Mouse (Mus musculus) stomach, postnatal 0 days (tissue): ENCODE data around the gene Cux2. TPM values are rescaled to one million over a fixed set of nuclear protein-coding genes. Genes with fewer than 3 reads are reported as not detected.

Experiments
- ATAC-seq: fragments of 200-750 bp; cut with Nextera tagmentation; 2 replicates; pipeline ENCODE4 v1.8.0; 2017; ENCODE audit not compliant: low FRiP score, low TSS enrichment
- DNase-seq: peaks from one replicate; pipeline ENCODE4 v3.0.0-alpha.2; 2016; ENCODE audit warnings: low spot score
- H3K27ac ChIP-seq: fragments of 300-500 bp; sonication (generic); replicated peaks from 2 replicates; pipeline ENCODE4 v1.5.1; 2014; ENCODE audit warnings: mild to moderate bottlenecking, control low read depth
- H3K27me3 ChIP-seq: fragments of 300-500 bp; sonication (generic); 2 replicates; pipeline ENCODE4 v1.6.1; 2014; ENCODE audit warnings: low read length; ENCODE audit not compliant: control insufficient read depth, insufficient read depth
- H3K36me3 ChIP-seq: fragments of 300-500 bp; sonication (generic); 2 replicates; pipeline ENCODE4 v1.6.1; 2014; ENCODE audit warnings: low read length, mixed read lengths; ENCODE audit not compliant: control insufficient read depth, insufficient read depth
- H3K4me1 ChIP-seq: fragments of 300-500 bp; sonication (generic); replicated peaks from 2 replicates; pipeline ENCODE4 v1.6.1; 2014; ENCODE audit warnings: antibody characterized with exemption; ENCODE audit not compliant: control insufficient read depth, insufficient read depth
- H3K4me2 ChIP-seq: fragments of 300-500 bp; sonication (generic); replicated peaks from 2 replicates; pipeline ENCODE4 v1.6.1; 2014; ENCODE audit warnings: low read depth, mild to moderate bottlenecking, control low read depth, moderate library complexity
- H3K4me3 ChIP-seq: fragments of 300-500 bp; sonication (generic); 2 replicates; pipeline ENCODE4 v1.5.1; 2014; ENCODE audit warnings: low read depth, low read length, control low read depth
- H3K9ac ChIP-seq: fragments of 300-500 bp; sonication (generic); 2 replicates; pipeline ENCODE4 v1.6.1; 2014; ENCODE audit warnings: mild to moderate bottlenecking, low read length, control low read depth, mixed read lengths
- H3K9me3 ChIP-seq: fragments of 300-500 bp; sonication (generic); 2 replicates; pipeline ENCODE4 v1.6.1; 2016; ENCODE audit warnings: low read length; ENCODE audit not compliant: control insufficient read depth
- CTCF ChIP-seq: IDR thresholded peaks from 2 replicates; pipeline ENCODE4 v1.5.1; 2016; ENCODE audit warnings: antibody characterized with exemption, low read depth, mild to moderate bottlenecking, moderate library complexity
- EP300 ChIP-seq: optimal IDR thresholded peaks from 2 replicates; pipeline ENCODE3; 2016; ENCODE audit warnings: antibody characterized with exemption
- WGBS: fragments of 180-500 bp; shearing (Covaris S2); extraction: QIAGEN DNeasy Blood & Tissue Kit; methylation state at CpG from one replicate; pipeline ENCODE4 v1.1.7; 2014; 5-methylcytosine and 5-hydroxymethylcytosine counted together
- polyA plus RNA-seq: library from polyadenylated mRNA; unstranded; fragments of >200 nt; fragmentation: Nextera tagmentation; extraction: Ambion mirVana; gene quantifications from 2 replicates; pipeline ENCODE4 v1.2.1, GENCODE M21; 2015

The Cux2 gene
- polyA plus RNA-seq, 1 experiment from 2014 or later, result 1.2 TPM

- no peak for DNase-seq
- no peak for TF ChIP-seq CTCF
- no peak for TF ChIP-seq EP300
- WGBS, result 68% methylated on average over 11 of the region's 11 CpGs
- Histone ChIP-seq H3K9me3 (no peaks in the 10 kb centered on the region), H3K4me1 (peaks cover 7% of the 10 kb centered on the region), H3K4me2 (no peak overlapping the region), H3K27ac (no peak overlapping the region), H3K36me3 (no peaks in the 10 kb centered on the region), H3K4me3 (no peak overlapping the region), H3K27me3 (no peaks in the 10 kb centered on the region), H3K9ac (no peak overlapping the region)
- ATAC-seq, result no peak
These were observed 203.6 kb downstream of the Cux2 start for GRCm38 (mm10) chr5:121846322-121846721.

DNA sequence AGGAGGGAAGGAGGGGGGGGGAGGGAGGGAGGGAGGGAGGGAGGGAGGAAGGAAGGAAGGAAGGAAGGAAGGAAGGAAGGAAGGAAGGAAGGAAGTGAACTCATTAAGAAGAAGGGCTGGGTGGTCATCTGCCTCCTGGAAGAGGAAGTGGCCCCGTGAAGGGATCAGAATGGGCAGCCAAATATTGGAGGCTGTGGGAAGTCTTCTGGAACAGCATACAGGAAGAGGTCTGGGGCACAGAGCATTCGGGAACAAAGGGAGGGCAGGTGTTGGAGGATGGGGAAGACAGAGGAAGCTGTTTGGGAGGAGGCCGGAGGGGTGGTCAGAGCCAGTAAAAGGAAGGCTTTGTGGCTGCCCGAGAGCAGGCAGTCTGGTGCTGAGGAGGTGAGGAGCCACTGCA lies 204.5 kb downstream of the Cux2 start:
- 33% methylated on average over 4 of the region's 4 CpGs for WGBS
- H3K27me3 ChIP-seq, result no peaks in the 10 kb centered on the region
- no peak overlapping the region for H3K27ac ChIP-seq
- ATAC-seq, result no peak
- H3K36me3 ChIP-seq, result no peaks in the 10 kb centered on the region
- H3K4me2 ChIP-seq, result no peak overlapping the region
- H3K9ac ChIP-seq, result no peak overlapping the region
- H3K4me1 ChIP-seq, result peaks cover 7% of the 10 kb centered on the region
- H3K9me3 ChIP-seq, result no peaks in the 10 kb centered on the region
- DNase-seq, result no peak
- no peak overlapping the region for H3K4me3 ChIP-seq
- no peak for TF ChIP-seq EP300
- TF ChIP-seq CTCF, result no peak

- DNase-seq (peak; percentile 57), ATAC-seq (peak; percentile 22; the same call in 1 of the 2 replicates)
- TF ChIP-seq CTCF (no peak), EP300 (no peak)
- Histone ChIP-seq H3K4me3 (peak overlapping the region; percentile 48), H3K9ac (no peak overlapping the region; the same call in 1 of the 2 replicates), H3K9me3 (no peaks in the 10 kb centered on the region), H3K4me2 (peak overlapping the region; percentile 88), H3K27ac (no peak overlapping the region), H3K36me3 (no peaks in the 10 kb centered on the region), H3K4me1 (peaks cover 3% of the 10 kb centered on the region), H3K27me3 (no peaks in the 10 kb centered on the region)
- WGBS, result 11% methylated on average over 17 of the region's 17 CpGs
These were observed 206.6 kb downstream of the Cux2 start for GRCm38 (mm10) chr5:121843138-121843905.

DNA sequence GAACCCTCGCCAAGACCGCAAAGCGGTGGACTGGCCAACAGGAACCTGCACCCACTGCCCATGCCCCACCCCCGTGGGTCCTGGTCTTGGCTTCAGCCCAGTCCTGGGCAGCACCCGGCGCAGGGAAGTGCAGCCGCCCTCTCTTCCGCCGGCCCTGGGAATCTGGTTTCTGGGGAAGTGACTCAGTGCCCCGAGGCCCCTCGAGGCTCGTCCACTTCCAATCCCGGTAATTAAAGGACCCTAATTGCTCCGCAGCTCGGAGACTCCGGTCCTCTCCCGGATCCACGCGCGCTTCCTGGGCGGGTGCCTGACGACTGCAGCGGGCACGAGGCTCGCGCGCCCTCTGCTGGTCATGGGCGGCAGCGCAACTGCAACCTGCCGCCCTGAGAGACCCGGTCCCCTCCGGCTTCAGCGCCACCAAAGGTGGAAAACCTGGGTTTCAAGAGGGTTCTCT lies 207.2 kb downstream of the Cux2 start:
- Histone ChIP-seq H3K27me3 (no peaks in the 10 kb centered on the region), H3K27ac (peak overlapping the region; percentile 13; the same call in 1 of the 2 replicates), H3K9ac (peak overlapping the region; percentile 60), H3K36me3 (no peaks in the 10 kb centered on the region), H3K4me3 (peak overlapping the region; percentile 48), H3K9me3 (no peaks in the 10 kb centered on the region), H3K4me2 (peak overlapping the region; percentile 88), H3K4me1 (peaks cover 5% of the 10 kb centered on the region)
- peak; percentile 52 for ATAC-seq
- peak; percentile 86 for DNase-seq
- WGBS, result under 1% methylated on average over 33 of the region's 33 CpGs
- no peak for TF ChIP-seq EP300
- peak; percentile 99 for TF ChIP-seq CTCF

DNA sequence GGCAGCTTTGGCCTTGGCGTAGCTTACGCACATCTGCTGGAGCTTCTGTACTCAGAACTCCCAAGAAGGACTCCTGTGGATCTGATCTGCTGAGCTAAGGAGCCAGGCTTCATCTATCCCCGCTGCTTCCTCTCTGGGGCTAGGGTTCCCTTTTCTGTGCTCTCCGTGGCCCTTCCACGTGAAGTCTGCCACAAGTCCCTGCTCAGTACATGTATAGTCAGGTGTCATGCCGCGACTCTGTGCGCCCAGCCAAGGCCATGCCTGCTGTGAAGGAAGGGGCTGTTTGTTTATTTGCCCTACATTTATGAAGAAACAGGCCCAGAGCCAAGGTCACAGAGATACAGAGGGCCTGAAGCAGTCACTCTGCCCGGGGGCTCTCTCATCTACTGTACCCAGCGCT lies 207.9 kb downstream of the Cux2 start:
- no peaks in the 10 kb centered on the region for H3K27me3 ChIP-seq
- H3K36me3 ChIP-seq, result no peaks in the 10 kb centered on the region
- H3K9ac ChIP-seq, result no peak overlapping the region
- no peaks in the 10 kb centered on the region for H3K9me3 ChIP-seq
- peaks cover 7% of the 10 kb centered on the region for H3K4me1 ChIP-seq
- TF ChIP-seq CTCF, result no peak
- TF ChIP-seq EP300, result no peak
- peak overlapping the region; percentile 6; the same call in 1 of the 2 replicates for H3K27ac ChIP-seq
- DNase-seq (no peak), ATAC-seq (no peak)
- WGBS, result 48% methylated on average over 10 of the region's 10 CpGs
- H3K4me2 ChIP-seq, result no peak overlapping the region
- no peak overlapping the region for H3K4me3 ChIP-seq

- H3K27ac ChIP-seq, result no peak overlapping the region
- H3K9ac ChIP-seq, result no peak overlapping the region
- no peaks in the 10 kb centered on the region for H3K27me3 ChIP-seq
- no peaks in the 10 kb centered on the region for H3K36me3 ChIP-seq
- TF ChIP-seq EP300 (no peak), CTCF (no peak)
- H3K4me2 ChIP-seq, result no peak overlapping the region
- no peak for DNase-seq
- WGBS, result 86% methylated on average over 9 of the region's 9 CpGs
- peaks cover 7% of the 10 kb centered on the region for H3K4me1 ChIP-seq
- H3K4me3 ChIP-seq, result no peak overlapping the region
- H3K9me3 ChIP-seq, result no peaks in the 10 kb centered on the region
- no peak for ATAC-seq
These were observed 208.4 kb downstream of the Cux2 start for GRCm38 (mm10) chr5:121841516-121841915.
